Mouse (Mus musculus): ENCODE results near the gene Ccdc57. TPM values are rescaled to one million over a fixed set of nuclear protein-coding genes. Genes with fewer than 3 reads are reported as not detected.
"Not testable (repeated sequence)": the region's sequence is repeated elsewhere in the genome, so short reads cannot be mapped to it uniquely, and the experiment has no call there.

Gene Ccdc57
- polyA plus RNA-seq, 1 experiment from 2014 or later = 1.6 TPM

- H3K36me3 ChIP-seq (ENCODE audit: control insufficient read depth, insufficient read depth); H3K27me3 ChIP-seq (ENCODE audit: control insufficient read depth, insufficient read depth, low read depth, low read length); H3K4me3 ChIP-seq (ENCODE audit: low read depth, low read length); H3K4me2 ChIP-seq (ENCODE audit: low read depth, low read length); H3K27ac ChIP-seq (ENCODE audit: low read length); H3K9ac ChIP-seq (ENCODE audit: low read depth, low read length); H3K9me3 ChIP-seq (replicated peaks; ENCODE audit: control insufficient read depth, low read length): not testable (repeated sequence)
- ATAC-seq (ENCODE audit: low read depth) = peak; percentile 33; the same call in 1 of the 2 replicates
- H3K4me1 ChIP-seq (ENCODE audit: control insufficient read depth, low read depth, low read length) = peaks cover 11% of the 10 kb centered on the region
- 50% methylated on average over 5 of the region's 5 CpGs for WGBS (ENCODE audit: insufficient replicate concordance)
Observed at GRCm38 (mm10) chr11:120832962-120833361, 99.7 kb downstream of the Ccdc57 start.

DNA sequence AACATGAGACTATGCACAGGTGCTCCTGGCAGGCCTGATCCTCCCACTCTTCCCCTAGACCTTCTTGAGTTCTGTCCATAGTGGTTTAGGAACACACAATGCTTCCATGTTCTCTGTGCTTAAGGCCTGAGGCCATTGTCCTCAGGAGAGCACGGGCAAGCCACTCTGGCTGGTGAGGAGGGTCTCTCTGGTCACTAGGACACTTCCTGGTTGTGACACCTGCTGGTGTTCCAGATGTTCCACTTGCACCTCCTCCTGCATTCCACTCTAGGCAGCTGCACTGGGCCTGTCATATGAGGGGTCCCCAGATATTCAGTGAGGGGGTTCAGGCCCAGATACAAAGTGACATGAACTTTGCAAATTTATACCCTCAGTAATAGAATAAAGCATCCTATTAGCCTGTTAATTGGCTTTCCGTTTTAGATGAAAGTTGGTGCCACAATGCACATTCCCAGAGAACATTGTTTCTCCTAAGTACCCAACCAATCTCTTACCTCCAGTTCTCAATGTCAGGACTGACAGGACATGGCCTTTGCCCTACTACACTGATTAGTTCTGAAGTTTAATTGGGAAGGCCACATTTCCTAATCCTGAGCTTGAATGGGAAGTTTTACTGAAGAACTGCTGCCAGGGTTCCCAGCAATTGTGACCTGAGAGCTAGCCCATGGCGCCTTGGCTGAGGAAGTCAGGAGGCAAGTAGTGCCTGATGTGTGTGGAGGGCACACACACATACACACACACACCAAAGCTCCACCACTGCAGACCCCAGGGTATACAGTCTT lies 100.8 kb downstream of the Ccdc57 start:
- Histone ChIP-seq H3K36me3 (ENCODE audit: control insufficient read depth, insufficient read depth) (no peaks in the 10 kb centered on the region), H3K4me1 (ENCODE audit: control insufficient read depth, low read depth, low read length) (peaks cover 11% of the 10 kb centered on the region), H3K9ac (ENCODE audit: low read depth, low read length) (no peak overlapping the region), H3K27ac (ENCODE audit: low read length) (no peak overlapping the region), H3K27me3 (ENCODE audit: control insufficient read depth, insufficient read depth, low read depth, low read length) (no peaks in the 10 kb centered on the region), H3K9me3 (replicated peaks; ENCODE audit: control insufficient read depth, low read length) (no peaks in the 10 kb centered on the region), H3K4me3 (ENCODE audit: low read depth, low read length) (no peak overlapping the region), H3K4me2 (ENCODE audit: low read depth, low read length) (no peak overlapping the region)
- 73% methylated on average over 3 of the region's 3 CpGs for WGBS (ENCODE audit: insufficient replicate concordance)
- ATAC-seq (ENCODE audit: low read depth) = no peak

DNA sequence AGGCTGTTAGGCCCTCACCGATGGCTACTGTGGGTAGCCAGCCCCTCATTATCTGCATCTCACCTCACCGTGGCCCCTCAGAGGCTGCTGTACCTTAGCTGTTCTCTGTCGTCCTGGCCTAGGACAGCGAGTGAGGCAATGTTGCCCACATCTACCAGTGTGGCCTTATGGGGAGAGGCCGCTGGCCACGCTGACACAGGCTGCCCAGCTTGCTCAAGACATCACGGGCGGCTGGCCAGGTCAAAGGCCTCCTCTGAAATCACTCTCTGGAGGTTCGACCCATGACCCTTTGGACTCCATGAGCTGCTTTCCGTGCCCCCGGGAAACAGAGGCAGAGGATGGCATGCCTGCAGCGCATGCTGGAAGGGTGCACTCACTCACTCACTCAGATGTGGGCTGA lies 102.0 kb downstream of the Ccdc57 start:
- ATAC-seq (ENCODE audit: low read depth) = peak; percentile 50; the same call in 1 of the 2 replicates
- WGBS (ENCODE audit: insufficient replicate concordance) = 76% methylated on average over 12 of the region's 12 CpGs

GRCm38 (mm10) chr11:120829757-120830532 lies 102.7 kb downstream of the Ccdc57 start:
- Histone ChIP-seq H3K36me3 (ENCODE audit: control insufficient read depth, insufficient read depth) (no peaks in the 10 kb centered on the region), H3K4me1 (ENCODE audit: control insufficient read depth, low read depth, low read length) (peaks cover 18% of the 10 kb centered on the region), H3K4me2 (ENCODE audit: low read depth, low read length) (no peak overlapping the region), H3K4me3 (ENCODE audit: low read depth, low read length) (no peak overlapping the region), H3K27ac (ENCODE audit: low read length) (no peak overlapping the region), H3K27me3 (ENCODE audit: control insufficient read depth, insufficient read depth, low read depth, low read length) (no peaks in the 10 kb centered on the region), H3K9ac (ENCODE audit: low read depth, low read length) (no peak overlapping the region), H3K9me3 (replicated peaks; ENCODE audit: control insufficient read depth, low read length) (no peaks in the 10 kb centered on the region)
- 75% methylated on average over 10 of the region's 10 CpGs for WGBS (ENCODE audit: insufficient replicate concordance)
- no peak for ATAC-seq (ENCODE audit: low read depth)

More for the DNA sequence above, 102.0 kb downstream of the Ccdc57 start:
- H3K27ac ChIP-seq (ENCODE audit: low read length) = no peak overlapping the region
- no peaks in the 10 kb centered on the region for H3K9me3 ChIP-seq (replicated peaks; ENCODE audit: control insufficient read depth, low read length)
- no peak overlapping the region for H3K9ac ChIP-seq (ENCODE audit: low read depth, low read length)
- no peaks in the 10 kb centered on the region for H3K27me3 ChIP-seq (ENCODE audit: control insufficient read depth, insufficient read depth, low read depth, low read length)
- H3K4me2 ChIP-seq (ENCODE audit: low read depth, low read length) = no peak overlapping the region
- H3K4me1 ChIP-seq (ENCODE audit: control insufficient read depth, low read depth, low read length) = peaks cover 11% of the 10 kb centered on the region
- H3K36me3 ChIP-seq (ENCODE audit: control insufficient read depth, insufficient read depth) = no peaks in the 10 kb centered on the region
- no peak overlapping the region for H3K4me3 ChIP-seq (ENCODE audit: low read depth, low read length)

DNA sequence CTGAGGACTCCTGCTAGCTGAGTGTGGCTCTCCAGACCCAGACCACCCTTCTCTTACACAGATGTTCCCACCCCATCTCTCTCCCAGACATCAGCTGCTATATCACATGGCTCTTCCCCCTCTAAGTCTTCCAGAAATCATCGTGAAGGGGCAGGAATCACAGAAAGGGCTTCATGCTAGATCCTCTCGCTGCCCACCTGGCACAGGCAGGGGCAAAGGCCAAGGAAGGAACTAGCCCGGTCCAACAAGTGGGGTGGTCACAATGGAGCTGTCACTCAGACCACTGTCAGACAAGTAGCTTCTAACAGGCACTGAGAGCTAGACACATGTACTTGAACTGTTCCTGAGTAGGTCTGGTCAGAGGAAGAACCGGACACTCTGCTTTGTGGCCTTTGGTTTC lies 104.3 kb downstream of the Ccdc57 start:
- Histone ChIP-seq H3K27me3 (ENCODE audit: control insufficient read depth, insufficient read depth, low read depth, low read length) (no peaks in the 10 kb centered on the region), H3K27ac (ENCODE audit: low read length) (no peak overlapping the region), H3K4me3 (ENCODE audit: low read depth, low read length) (no peak overlapping the region), H3K9me3 (replicated peaks; ENCODE audit: control insufficient read depth, low read length) (no peaks in the 10 kb centered on the region), H3K36me3 (ENCODE audit: control insufficient read depth, insufficient read depth) (no peaks in the 10 kb centered on the region), H3K4me2 (ENCODE audit: low read depth, low read length) (no peak overlapping the region), H3K9ac (ENCODE audit: low read depth, low read length) (no peak overlapping the region), H3K4me1 (ENCODE audit: control insufficient read depth, low read depth, low read length) (peaks cover 21% of the 10 kb centered on the region)
- WGBS (ENCODE audit: insufficient replicate concordance) = 69% methylated on average over 4 of the region's 4 CpGs
- ATAC-seq (ENCODE audit: low read depth) = no peak

DNA sequence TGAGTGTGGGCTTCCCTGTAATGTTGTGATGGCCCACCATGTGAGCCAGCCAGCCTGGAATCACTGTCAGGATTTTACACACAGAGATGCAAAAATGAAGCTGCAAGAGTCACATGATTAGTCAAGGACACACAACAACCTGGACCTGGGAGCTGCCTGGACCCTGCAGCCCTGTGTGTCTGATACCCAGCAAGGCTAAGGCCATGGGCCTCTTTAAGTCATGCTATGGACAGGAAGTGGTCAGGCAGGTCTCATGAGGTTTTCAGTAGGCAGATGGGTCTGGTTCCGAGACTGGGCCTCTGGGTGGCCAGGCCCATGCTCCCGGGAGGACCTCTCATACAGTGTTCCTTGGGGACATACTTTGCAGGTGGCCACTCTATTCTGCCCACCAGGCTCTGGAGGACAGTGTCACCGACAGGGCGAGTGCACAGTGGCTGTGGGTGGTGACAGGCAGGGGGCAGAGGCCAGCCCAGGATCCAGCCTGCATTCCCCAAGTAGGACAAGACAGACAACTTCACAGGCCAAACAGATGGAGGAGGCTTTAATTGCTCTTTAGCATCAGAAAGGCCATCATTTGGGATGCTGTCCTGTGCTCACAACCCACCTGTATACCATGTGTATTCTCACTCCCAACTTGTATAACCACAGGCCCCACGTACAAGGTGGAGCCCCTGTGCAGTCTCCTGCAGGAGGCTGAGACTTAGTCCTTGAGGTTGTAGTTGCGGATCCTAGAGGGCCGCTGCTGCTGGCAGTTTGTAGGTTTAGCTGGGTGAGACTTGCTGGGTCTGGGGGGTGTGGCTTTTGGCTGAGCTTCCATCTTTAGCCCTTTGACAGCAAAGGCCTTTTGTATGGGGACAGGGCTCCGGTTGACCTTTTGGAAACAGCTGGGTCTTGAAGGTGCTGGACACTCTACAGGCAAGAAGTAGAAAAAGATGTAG lies 106.4 kb downstream of the Ccdc57 start:
- Histone ChIP-seq H3K27me3 (ENCODE audit: control insufficient read depth, insufficient read depth, low read depth, low read length) (no peaks in the 10 kb centered on the region), H3K9ac (ENCODE audit: low read depth, low read length) (no peak overlapping the region), H3K9me3 (replicated peaks; ENCODE audit: control insufficient read depth, low read length) (no peaks in the 10 kb centered on the region), H3K36me3 (ENCODE audit: control insufficient read depth, insufficient read depth) (no peaks in the 10 kb centered on the region), H3K4me1 (ENCODE audit: control insufficient read depth, low read depth, low read length) (peaks cover 34% of the 10 kb centered on the region), H3K4me3 (ENCODE audit: low read depth, low read length) (no peak overlapping the region), H3K27ac (ENCODE audit: low read length) (no peak overlapping the region), H3K4me2 (ENCODE audit: low read depth, low read length) (no peak overlapping the region)
- ATAC-seq (ENCODE audit: low read depth) = no peak
- 77% methylated on average over 8 of the region's 8 CpGs for WGBS (ENCODE audit: insufficient replicate concordance)

GRCm38 (mm10) chr11:120825289-120825863 lies 107.3 kb downstream of the Ccdc57 start:
- Histone ChIP-seq H3K36me3 (ENCODE audit: control insufficient read depth, insufficient read depth) (no peaks in the 10 kb centered on the region; the same call in 1 of the 2 replicates), H3K9me3 (replicated peaks; ENCODE audit: control insufficient read depth, low read length) (no peaks in the 10 kb centered on the region), H3K27me3 (ENCODE audit: control insufficient read depth, insufficient read depth, low read depth, low read length) (no peaks in the 10 kb centered on the region), H3K4me1 (ENCODE audit: control insufficient read depth, low read depth, low read length) (peaks cover 31% of the 10 kb centered on the region), H3K27ac (ENCODE audit: low read length) (peak overlapping the region; percentile 70; the same call in 1 of the 2 replicates), H3K4me2 (ENCODE audit: low read depth, low read length) (peak overlapping the region; percentile 99), H3K9ac (ENCODE audit: low read depth, low read length) (no peak overlapping the region), H3K4me3 (ENCODE audit: low read depth, low read length) (peak overlapping the region; percentile 75; the same call in 1 of the 2 replicates)
- no peak for ATAC-seq (ENCODE audit: low read depth)
- 61% methylated on average over 4 of the region's 4 CpGs for WGBS (ENCODE audit: insufficient replicate concordance)

DNA sequence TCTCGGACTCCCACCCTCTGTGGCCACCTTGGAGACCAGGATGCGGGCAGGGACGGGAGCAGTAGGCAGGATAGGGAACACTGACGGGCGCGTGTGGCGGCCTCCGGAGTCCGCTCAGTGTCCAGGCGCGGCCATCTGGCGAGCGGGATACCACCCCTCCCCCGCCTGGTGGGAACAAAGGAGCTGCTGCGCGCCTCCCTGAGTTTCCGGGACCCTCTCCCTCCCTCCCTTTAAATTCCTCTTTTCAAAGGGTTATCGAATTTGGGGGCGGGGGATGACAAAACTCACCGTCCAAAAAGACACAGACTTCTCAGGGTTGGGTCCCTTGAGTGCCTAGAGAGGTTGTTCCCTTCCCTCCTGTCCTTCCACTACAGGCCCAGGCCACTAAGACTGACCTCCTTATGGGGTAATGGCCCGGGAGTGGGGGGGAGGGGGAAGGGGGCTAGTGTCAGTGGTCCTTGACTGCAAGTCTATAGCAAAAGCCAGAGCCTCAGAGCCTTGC lies 107.8 kb downstream of the Ccdc57 start:
- Histone ChIP-seq H3K27ac (ENCODE audit: low read length) (peak overlapping the region; percentile 70), H3K4me1 (ENCODE audit: control insufficient read depth, low read depth, low read length) (peaks cover 31% of the 10 kb centered on the region), H3K9me3 (replicated peaks; ENCODE audit: control insufficient read depth, low read length) (no peaks in the 10 kb centered on the region), H3K9ac (ENCODE audit: low read depth, low read length) (peak overlapping the region; percentile 82), H3K27me3 (ENCODE audit: control insufficient read depth, insufficient read depth, low read depth, low read length) (no peaks in the 10 kb centered on the region), H3K4me3 (ENCODE audit: low read depth, low read length) (peak overlapping the region; percentile 75), H3K36me3 (ENCODE audit: control insufficient read depth, insufficient read depth) (peaks cover 4% of the 10 kb centered on the region), H3K4me2 (ENCODE audit: low read depth, low read length) (peak overlapping the region; percentile 99)
- WGBS (ENCODE audit: insufficient replicate concordance) = under 1% methylated on average over 21 of the region's 21 CpGs
- ATAC-seq (ENCODE audit: low read depth) = no peak

Data from liver, embryonic 16.5 days (tissue).